Mouse (Mus musculus) urinary bladder, postnatal 36 days (tissue): ENCODE measurements at regions not wholly inside any gene's neighbourhood (a gene's known extent, or its start where the extent isn't known, plus 50 kb on each side); places are given as distances from the start of the nearest gene placed in this dataset.

Experiments
- DNase-seq, 2 experiments: peaks; one replicate each; pipeline ENCODE4 v3.0.0; 2022; ENCODE audit warnings: low spot score in 2 of 2, mixed read lengths in 1 of 2

DNA sequence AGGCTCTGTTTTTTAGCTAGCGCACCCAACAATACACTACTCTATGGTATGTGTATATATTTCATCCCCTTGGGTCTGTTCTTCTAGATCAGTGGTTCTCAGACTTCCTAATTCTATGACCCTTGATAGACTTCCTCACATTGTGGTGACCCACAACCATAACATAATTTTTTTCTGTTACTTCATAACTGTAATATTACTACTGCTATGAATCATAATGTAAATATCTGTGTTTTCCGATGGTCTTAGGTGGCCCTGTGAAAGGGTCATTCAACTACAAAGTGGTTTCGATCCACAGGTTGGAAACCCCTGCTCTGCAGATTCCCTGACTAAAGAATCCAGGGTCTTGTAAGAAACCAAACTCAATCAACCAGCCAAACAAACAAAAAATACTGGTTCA, 220.8 kb downstream of the Opa1 start:
- DNase-seq = no peak

DNA sequence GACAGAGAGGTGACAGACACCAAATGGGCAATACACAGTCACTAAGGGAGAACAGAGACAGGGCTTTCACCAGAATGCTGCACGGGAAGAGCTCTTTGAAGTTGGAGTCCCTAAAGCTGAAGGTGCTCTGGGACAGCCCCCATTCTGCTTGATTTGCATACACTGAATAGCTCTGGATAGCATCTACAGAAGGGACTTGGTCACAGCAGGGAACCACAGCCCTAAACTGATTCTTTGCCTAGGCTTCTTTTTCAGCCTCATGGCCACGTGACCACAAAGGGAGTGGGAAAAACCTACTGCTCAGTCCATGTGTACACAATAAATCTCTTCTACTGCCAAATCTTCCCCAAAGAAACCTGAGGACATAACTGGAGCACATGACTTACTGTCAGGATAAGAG, 221.3 kb downstream of the Opa1 start:
- no peak for DNase-seq

DNA sequence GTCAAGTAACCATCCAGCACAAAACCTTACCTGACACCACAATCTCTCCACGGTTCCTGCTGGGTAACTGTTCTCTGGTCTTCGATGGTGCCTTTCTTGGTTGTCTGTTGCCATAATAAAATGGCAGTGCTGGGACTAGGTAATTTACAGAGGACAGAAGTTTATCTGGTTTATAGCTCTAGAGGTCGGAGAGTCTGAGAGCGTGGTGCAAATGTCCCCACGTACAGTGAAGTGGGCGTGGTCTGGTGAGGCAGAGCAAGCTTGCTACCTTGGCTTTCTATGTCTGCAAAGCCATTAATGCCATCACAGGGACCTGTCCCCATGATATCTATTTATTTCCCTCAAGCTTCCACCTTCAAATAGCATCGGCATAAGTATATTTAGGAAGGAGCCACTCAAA, 223.0 kb downstream of the Opa1 start:
- DNase-seq = no peak

DNA sequence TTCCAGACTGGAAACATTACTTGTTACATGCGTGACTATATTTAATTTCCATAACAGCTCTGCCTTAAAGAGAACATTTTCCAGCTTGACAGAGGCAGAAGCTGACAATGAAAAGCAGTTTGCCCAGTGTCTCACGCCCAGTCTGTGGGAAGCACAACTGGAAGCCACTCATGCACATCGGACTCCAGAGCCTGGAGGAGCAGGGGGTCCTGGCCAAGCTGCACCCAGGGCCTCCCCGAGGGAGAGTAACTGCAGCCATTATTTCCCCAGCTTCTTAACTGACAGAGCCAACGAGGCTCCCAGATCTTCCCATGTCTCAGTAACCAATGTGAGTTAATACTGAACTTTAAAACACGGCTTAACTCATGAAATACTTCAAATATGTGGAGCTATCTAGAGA, 223.5 kb downstream of the Opa1 start:
- no peak for DNase-seq

DNA sequence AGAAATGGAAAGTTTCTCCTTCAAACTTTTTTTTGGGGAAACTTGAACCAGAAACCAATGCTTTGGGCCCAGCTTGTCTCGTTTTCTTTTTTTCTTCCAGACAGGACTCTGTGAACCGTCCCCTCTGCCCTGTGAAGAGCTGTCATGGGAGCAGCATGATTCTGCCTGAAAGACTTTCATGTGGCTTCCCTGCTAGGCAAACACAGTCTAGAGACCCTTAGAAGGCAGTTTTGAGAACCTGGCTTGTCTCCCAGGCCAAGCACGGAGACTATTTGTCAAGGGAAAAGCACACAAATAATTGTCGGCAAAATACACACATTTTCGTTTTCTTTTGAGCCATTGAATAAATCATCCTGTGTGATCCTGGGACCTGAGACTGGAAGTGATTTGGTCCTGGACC, 228.7 kb downstream of the Opa1 start:
- DNase-seq = no peak

DNA sequence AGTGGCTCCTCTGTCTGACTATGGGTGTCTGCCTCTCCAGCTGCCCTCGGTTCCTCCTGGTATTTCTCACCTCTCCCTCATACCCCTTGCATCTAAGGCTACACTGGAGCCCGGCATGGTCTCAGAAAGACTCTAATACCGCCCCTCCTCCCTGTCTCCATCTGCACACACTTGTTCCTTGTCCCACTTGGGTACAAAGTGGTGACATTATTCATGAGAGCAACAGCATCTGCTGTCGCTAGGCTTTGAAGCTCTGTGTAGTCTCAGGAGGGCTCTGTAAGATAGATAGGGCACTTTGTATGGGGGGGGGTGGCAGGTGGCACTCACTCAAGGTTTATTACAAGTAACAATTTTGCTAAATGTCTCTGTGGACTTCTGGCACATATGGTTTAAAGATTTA, 229.7 kb downstream of the Opa1 start:
- DNase-seq = no peak

DNA sequence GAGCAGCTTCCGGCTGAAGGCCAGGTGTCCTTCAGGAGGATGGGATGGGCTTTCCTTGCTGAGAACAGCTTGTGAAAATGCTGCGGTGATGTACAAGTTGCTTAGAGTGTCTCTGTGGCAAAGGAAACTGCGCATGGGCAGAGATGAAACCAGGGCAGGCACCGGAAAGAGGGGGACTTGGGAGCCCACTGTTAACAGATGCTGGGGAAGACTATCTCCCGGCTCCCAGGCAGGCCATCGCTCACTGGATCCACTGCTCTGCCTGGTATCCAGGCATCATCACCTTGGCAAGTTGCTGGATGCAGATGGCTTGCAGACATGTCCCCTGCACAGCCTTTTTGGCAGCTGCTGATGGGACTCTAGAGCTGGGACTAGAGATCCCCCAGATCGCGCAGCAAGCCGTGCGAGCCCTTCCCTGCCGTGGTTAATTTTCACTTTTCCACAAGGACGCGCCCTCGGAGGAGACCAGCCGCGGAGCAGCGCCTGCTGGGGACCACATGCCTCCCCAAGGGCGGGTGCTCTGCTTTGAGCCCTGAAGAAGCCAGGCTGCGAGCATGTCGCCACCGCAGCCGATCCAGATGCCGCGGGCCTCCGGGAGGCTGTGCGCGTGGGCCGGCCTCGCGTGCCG, 234.4 kb downstream of the Opa1 start:
- peak in 1 of 2 experiments; percentile 54 for DNase-seq

DNA sequence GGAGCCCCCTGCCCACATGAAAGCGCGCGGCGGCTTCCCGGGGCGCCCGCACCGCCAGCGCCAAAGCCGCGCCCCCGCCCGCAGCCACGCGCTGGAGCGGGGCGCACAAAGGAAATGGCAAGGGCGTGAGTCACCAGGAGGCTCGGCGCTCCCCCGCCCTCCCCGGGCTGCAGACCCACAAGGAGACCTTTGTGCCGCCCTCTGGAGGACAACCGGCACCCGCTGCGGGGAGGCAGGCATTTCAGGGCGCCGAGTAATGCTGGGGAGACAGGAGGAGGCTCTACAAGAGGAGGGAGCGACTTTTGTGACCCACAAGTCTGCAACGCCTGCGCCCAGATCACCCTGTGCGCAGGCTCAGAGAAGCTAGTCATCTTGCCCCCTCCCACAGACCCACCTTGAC, 234.9 kb downstream of the Opa1 start:
- DNase-seq = peak; percentile 79 to 90

DNA sequence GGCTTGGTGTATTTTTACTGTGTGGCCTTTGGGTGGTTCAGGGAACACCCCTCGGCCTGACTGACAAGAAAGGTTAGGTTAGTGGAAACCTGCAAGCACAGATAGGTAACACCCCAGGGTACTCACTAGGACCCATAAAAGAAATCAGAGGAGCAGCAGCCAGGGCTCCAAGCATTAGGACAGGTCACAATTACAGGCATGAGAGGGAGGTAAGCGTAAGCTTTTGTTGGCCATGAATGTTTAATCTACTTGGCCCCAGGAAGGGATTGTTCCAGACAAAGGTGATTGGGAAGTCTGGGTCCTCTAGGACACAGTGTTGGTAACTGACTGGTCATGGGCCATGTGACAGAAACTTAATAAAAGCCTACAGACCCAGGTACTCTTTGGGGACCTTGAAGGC, 235.5 kb downstream of the Opa1 start:
- no peak for DNase-seq

DNA sequence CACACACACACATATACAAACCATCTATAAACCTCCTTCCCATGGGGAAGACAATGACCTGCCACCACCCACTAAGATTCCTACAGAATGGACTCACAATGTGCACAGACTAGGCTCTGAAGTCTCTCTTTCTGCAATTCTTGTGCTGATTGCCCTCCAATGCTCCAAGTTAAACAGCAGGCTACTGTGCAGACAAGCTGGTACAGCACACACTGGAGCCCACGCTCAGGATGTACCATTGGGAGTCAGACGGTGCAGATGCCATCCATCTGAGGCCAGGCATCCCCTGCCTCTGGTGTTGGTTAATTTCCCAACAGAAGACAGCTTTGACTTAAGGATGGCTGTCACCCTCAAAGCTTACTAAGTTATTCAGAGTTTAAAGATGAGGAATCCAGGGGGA, 236.1 kb downstream of the Opa1 start:
- DNase-seq = no peak

DNA sequence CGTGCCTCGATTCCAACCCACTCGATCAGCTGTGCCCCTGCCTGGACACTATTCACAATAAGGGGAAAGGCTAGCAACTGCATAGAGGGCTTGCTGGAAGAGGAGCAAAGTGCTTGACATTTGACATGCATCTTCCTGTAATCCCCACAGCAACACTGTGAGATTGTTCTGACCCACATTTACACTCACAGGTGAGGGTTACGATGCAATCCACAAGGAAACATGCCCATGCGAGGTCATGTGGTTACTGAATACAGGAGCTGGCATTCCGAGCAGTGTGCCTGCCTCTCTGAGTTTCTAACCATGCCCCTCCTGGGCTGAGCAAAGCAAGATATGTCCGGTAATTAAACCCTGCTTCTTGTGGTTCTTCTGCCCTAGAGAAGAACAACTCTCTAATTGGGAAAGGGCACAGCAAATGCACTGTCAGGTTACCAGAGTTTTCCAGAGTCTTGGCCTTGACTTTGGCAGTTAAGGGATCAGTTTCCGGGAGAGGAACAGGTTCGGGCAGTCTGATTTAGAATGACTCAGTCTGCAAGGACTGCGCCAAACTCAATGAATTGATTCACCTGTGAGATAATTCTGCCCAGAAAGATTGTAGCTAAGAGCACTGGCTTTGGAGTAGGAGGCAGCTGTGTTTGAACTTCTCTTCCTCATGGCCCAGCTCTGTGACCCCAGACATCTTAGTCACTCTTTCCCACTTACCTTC, 236.7 kb downstream of the Opa1 start:
- DNase-seq = peak in 1 of 2 experiments; percentile 45

DNA sequence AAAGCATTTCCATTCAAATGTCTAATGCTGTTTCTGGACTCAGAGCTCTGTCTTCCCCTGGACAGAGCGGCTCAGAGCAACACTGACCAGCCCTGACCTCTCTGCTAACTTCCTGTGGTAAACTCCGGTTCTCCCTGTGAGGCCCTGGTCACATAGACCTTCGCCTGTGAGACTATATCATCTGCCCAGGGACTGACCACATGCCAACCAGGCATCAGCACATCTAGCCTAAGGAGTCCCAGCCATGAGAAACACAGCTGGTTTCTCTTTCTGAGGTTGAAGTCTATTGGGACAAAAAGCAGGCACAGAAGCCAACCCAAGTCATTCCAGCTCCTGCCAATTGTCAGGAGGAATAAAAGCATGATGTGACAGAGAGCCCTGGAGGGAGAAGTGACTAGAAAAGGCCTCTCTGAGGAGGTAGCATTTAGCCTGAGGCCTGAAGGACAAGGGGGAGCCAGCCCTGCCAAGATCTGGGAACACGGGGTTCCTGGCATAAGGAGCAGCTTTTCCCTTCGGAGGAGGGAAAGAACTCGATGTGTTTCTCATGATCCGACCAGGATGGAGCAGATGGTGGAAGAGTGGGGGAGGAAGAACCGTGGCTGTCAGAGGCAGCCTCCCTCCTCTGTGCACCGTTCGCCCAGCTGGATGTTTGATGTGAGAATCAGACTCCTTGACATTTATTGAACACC, 237.7 kb downstream of the Opa1 start:
- peak in 1 of 2 experiments; percentile 59 for DNase-seq

DNA sequence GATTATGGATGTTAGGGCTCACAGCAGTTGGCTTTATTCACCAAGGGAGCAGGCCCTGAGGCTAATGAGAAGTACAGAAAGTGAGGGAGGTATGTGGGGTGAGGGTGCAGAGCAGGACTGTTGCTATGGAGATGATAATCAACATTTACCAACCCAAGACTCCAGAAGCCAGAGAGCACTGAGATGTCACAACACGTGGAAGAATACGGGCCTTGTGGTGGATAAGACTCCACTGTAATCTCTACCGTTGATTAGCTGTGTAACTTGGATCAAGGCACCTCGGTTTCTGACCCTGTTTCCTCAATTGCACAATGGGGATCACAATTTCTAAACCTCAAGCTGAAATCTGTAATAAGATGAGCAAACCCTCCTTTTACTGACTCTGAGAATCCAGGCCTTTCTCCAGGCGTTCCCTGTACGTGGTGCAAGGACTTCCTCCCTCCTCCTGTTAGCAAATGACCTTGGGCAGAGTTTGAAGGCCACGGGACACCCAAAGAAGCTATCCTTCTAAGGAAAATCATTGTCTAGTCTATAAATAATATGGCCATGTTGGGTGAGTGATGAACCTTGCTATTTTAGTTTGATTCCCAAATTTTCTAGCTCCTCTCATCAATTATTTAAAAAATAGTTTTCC, 239.8 kb downstream of the Opa1 start:
- DNase-seq = no peak

DNA sequence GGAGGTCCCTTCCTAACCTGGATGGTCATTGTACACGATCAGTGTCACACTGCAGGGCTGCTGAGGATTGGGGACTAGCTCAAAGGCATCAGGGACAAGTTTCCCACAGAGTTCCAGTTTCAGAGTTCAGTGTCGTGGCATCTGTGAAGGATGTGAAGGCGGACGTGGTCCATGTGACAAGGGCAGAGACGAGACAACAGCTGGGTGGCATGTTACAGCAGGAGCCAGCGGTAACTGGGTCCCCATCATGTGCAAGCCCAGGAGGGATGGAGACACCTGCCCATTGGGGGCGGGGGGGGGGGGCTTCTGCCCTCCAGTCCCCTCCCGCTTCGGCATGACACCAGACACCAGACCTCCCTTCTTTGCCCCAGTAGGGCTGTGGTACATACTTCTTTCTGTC, 241.6 kb downstream of the Opa1 start:
- no peak for DNase-seq

DNA sequence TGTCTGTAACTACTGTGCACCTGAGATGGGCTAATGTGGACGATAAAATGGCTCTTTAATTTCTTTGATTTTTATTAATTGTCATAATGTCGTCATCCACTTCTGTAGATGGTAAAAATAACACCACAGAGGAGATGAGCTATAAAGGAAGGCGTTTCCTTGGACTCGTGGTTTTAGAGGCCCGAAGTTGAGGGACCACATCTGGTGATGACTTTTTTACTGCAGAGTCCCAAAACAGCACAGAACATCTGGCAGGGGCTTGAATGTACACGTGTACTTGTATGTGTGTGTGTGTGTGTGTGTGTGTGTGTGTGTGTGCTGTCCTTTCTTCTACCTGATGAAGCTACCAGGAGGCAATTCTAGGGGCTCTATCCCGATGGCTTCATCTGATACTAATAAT, 242.1 kb upstream of the Hes1 start:
- no peak for DNase-seq

DNA sequence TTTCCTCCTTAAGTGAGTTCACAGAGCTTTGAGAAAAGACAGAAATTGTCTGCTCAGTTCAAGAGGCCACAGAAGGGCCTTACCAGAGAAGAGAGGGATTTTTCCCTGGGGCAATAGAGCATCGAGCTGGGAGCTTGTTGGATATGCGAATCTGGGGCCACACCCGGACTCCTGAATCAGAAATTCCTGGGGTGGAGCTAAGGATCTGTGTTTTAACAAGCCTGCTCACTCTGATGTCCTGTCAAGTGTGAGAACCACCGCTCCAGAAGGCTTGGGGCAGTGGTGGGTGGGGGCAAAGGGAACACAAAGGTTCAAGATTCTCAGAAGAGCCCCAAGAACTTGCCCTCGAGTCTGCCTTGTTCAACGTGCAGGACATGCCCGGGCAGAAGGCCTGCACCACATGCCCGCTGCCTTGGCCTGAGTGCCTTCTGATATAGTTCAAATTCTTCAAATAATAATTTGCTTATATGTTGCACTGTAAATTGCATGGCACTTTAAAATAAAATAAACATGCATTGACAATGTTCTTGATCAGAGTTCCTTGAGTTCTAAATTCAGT, 241.3 kb upstream of the Hes1 start:
- DNase-seq = no peak

DNA sequence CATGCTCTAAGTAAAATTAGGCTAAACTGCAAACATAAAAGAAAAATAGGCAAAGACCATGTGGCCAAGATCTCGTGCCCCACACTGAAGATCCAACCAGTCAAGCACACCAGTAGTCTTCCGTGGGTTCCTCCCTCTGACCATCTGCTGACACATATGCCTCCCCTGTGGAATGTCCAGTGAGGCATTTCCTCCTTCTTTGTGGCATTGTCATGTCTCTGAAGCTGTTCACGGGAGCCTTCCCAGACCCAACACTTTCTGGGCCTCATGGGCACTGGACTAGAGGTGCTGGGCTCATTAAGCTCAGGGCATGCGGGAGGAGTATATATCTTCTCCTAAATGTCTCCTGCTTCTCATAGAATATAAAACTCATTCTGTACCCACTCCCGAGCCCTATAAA, 237.3 kb upstream of the Hes1 start:
- no peak for DNase-seq

DNA sequence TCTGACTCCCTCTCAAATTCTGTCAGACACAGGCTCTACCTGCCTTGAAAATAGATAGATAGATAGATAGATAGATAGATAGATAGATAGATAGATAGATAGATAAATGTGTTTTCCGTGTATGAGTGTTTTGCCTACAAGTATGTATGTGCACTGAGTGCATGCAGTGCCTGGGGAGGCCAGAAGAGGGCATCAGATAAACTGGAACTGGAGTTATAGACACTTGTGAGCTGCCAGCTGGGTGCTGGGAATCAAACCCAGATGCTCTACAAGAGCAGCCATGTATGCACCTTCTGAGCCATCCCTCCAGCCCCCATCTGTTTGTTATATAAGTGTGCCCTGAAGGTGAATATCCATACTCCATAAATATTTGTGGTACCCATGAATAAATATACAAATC, 236.4 kb upstream of the Hes1 start:
- no peak for DNase-seq

DNA sequence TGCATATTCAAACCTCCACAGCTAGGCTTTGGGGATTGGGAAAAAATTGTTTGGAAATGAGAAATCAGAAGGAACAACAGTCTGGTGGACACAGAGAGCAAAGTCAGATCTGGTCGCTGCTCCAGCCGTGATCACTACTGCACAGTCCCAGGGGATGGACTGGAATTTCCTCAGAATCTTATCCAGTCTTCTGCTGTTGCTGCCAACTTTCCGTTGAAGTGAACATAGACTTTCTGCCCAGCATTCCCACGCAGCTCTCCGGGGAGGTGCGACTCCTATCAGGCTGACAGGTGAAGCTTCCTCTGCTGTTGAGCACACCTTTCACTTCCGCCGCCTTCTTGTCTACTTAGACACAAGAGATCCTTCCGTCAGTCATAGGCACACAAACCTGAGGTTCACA, 234.7 kb upstream of the Hes1 start:
- DNase-seq = no peak

DNA sequence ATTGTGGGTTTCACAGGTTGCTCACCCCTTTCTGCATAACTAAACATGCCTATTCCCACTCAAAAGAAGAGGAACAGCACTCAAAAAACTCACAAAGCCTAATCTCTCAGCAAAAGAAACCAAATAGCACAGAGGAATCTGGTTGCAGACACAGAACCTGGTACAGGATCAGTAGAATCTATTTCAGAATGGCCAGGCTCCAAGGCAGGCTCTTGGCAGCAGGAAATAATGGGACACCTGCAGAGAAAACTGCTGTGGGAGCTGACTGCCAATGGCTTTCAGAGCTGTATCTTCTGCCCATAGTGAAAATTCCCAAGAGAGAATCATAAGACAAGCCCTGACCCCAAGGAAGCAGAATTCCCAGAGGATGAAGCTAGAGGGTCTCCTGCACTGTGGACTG, 234.1 kb upstream of the Hes1 start:
- DNase-seq = no peak

DNA sequence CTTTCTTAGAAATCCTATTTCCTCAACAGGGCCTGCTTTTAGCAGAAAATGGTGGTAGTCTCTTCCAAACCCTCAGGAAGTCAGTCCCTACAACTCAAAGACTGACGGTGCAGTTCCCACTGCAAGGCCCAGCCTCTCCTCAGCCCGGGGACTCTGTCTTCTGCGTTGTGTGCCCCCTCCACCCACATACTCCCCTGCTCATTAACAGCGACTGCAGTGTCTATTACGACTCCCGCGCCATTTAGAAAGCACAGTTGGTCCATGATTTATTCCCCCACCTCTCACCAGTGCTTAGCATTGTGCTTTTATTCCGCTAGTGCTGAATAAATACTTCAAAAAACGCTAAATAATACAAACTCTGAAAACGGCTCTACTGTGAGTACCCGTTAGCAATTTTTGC, 230.9 kb upstream of the Hes1 start:
- DNase-seq = no peak

DNA sequence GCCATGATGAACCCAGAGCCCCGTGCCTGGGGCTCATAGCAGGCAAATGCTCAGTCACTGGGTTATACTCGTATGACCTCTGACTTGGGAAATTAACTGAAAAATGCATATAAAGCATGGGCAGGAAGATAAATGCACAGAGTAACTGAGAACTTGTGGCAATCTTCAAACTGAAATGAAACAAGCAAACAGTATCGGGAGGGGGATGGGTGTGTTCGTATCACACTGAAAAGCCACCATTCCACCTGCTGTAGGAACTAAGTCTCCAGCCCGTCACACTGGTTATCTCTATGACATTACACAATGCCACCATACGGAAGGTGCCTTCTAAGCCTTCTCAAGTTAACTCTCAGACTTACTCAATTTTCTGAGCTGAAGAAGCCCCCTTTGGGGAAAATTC, 230.3 kb upstream of the Hes1 start:
- DNase-seq = no peak

DNA sequence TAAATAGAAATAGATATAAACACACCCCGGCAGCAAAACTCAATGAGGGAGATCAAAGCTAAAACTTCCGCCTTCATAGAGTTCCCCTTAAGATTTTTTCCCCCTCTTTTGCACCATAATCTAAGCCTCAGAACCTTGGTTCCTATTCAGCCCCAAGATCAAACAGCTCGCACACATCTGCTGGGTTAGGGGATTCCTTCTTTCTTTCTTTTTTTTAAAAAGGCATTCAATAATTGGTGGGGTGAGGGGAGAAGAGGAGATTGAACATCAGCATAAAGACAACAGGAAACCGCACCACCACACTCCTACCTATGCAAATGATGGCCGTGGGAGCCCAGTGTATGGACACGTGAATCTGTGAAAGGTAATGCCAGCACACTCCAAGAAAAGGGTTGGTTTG, 229.5 kb upstream of the Hes1 start:
- no peak for DNase-seq
